Mouse (Mus musculus) C2C12 (cell line): ENCODE results near the gene Atxn7. TPM values are rescaled to one million over a fixed set of nuclear protein-coding genes. Genes with fewer than 3 reads are reported as not detected.
"Not testable (repeated sequence)": the region's sequence is repeated elsewhere in the genome, so short reads cannot be mapped to it uniquely, and the experiment has no call there.

Experiments used
- H3K27me3 ChIP-seq: one replicate; pipeline ENCODE4 v1.6.1; 2011; ENCODE audit not compliant: control insufficient read depth, insufficient read depth, insufficient read length
- H3K36me3 ChIP-seq: one replicate; pipeline ENCODE4 v1.6.1; 2011; ENCODE audit not compliant: control insufficient read depth, insufficient read depth
- H3K4me3 ChIP-seq: one replicate; pipeline ENCODE4 v1.5.1; 2011; ENCODE audit warnings: mild to moderate bottlenecking, control low read depth; ENCODE audit not compliant: poor library complexity, insufficient read depth, severe bottlenecking
- H3K79me2 ChIP-seq: one replicate; pipeline ENCODE4 v1.6.1; 2011; ENCODE audit not compliant: control insufficient read depth, insufficient read depth
- H3K79me3 ChIP-seq: one replicate; pipeline ENCODE4 v1.6.1; 2011; ENCODE audit warnings: low read depth, control low read depth
- H3ac ChIP-seq: one replicate; pipeline ENCODE3; 2011; ENCODE audit warnings: low read depth; ENCODE audit not compliant: control insufficient read depth, insufficient read length
- CEBPB ChIP-seq: IDR thresholded peaks from one replicate; pipeline ENCODE4 v1.6.1; 2011; ENCODE audit warnings: low read depth, mild to moderate bottlenecking, control low read depth, moderate library complexity
- CTCF ChIP-seq: IDR thresholded peaks from one replicate; pipeline ENCODE4 v1.5.1; 2011; ENCODE audit not compliant: control insufficient read depth, insufficient read depth, insufficient read length
- FOSL1 ChIP-seq: IDR thresholded peaks from one replicate; pipeline ENCODE4 v1.8.0; 2011; ENCODE audit warnings: mild to moderate bottlenecking, low read length; ENCODE audit not compliant: poor library complexity, insufficient read depth, severe bottlenecking
- MAX ChIP-seq: IDR thresholded peaks from one replicate; pipeline ENCODE4 v1.6.1; 2011; ENCODE audit warnings: mild to moderate bottlenecking, control low read depth
- MYOD1 ChIP-seq: IDR thresholded peaks from one replicate; pipeline ENCODE4 v1.6.1; 2011; ENCODE audit warnings: low read depth; ENCODE audit not compliant: control insufficient read depth, insufficient read length
- MYOG ChIP-seq: IDR thresholded peaks from one replicate; pipeline ENCODE4 v1.6.1; 2011; ENCODE audit not compliant: control insufficient read depth, insufficient read length; ENCODE audit errors: extremely low read depth
- USF1 ChIP-seq: IDR thresholded peaks from one replicate; pipeline ENCODE4 v1.6.1; 2011; ENCODE audit warnings: low read depth, mild to moderate bottlenecking, control low read depth, moderate library complexity
- polyA plus RNA-seq: library from polyadenylated mRNA; unstranded; fragments of >200 nt; fragmentation: generic; extraction: Trizol; gene quantifications from one replicate; pipeline ENCODE4 v1.2.1, GENCODE M21; 2012; ENCODE audit warnings: missing spikeins

Atxn7 gene
- polyA plus RNA-seq, 1 experiment = 1.9 TPM

- H3K36me3 ChIP-seq = no peaks in the 10 kb centered on the region
- no peaks in the 10 kb centered on the region for H3K79me3 ChIP-seq
- H3K4me3 ChIP-seq = no peak overlapping the region
- TF ChIP-seq MYOG (no peak), CTCF (no peak), MYOD1 (no peak)
- H3K79me2 ChIP-seq = no peaks in the 10 kb centered on the region
- H3ac ChIP-seq = no peak overlapping the region
- H3K27me3 ChIP-seq = no peaks in the 10 kb centered on the region
Observed at GRCm38 (mm10) chr14:13933290-13934051, 27.8 kb upstream of the Atxn7 start.

GRCm38 (mm10) chr14:13934052-13934371 lies 27.2 kb upstream of the Atxn7 start:
- Histone ChIP-seq H3K79me2 (no peaks in the 10 kb centered on the region), H3ac (no peak overlapping the region), H3K27me3 (no peaks in the 10 kb centered on the region), H3K36me3 (no peaks in the 10 kb centered on the region), H3K79me3 (no peaks in the 10 kb centered on the region), H3K4me3 (no peak overlapping the region)
- TF ChIP-seq CEBPB (no peak), MYOG (no peak), MYOD1 (no peak), MAX (no peak), USF1 (no peak), FOSL1 (no peak), CTCF (no peak)

GRCm38 (mm10) chr14:13944686-13945085 lies 16.6 kb upstream of the Atxn7 start:
- TF ChIP-seq MYOG (no peak), CTCF (no peak)

GRCm38 (mm10) chr14:13948345-13948744 lies 12.9 kb upstream of the Atxn7 start:
- Histone ChIP-seq H3K4me3 (no peak overlapping the region), H3K36me3 (peaks cover 31% of the 10 kb centered on the region), H3K27me3 (no peaks in the 10 kb centered on the region), H3ac (no peak overlapping the region), H3K79me2 (no peaks in the 10 kb centered on the region), H3K79me3 (no peaks in the 10 kb centered on the region)
- TF ChIP-seq CEBPB (no peak), MAX (no peak), USF1 (no peak), MYOG (no peak), MYOD1 (no peak), FOSL1 (no peak), CTCF (no peak)

More at GRCm38 (mm10) chr14:13944686-13945085, 16.6 kb upstream of the Atxn7 start:
- H3ac ChIP-seq = no peak overlapping the region
- peaks cover 11% of the 10 kb centered on the region for H3K36me3 ChIP-seq
- H3K27me3 ChIP-seq = no peaks in the 10 kb centered on the region
- H3K4me3 ChIP-seq = no peak overlapping the region
- H3K79me2 ChIP-seq = no peaks in the 10 kb centered on the region
- no peaks in the 10 kb centered on the region for H3K79me3 ChIP-seq

- no peaks in the 10 kb centered on the region for H3K27me3 ChIP-seq
Observed at GRCm38 (mm10) chr14:13950401-13950800, 10.8 kb upstream of the Atxn7 start.

GRCm38 (mm10) chr14:13952151-13952550 lies 9.1 kb upstream of the Atxn7 start:
- H3ac ChIP-seq, H3K27me3 ChIP-seq, H3K4me3 ChIP-seq: not testable (repeated sequence)
- peaks cover 39% of the 10 kb centered on the region for H3K36me3 ChIP-seq
- peaks cover 14% of the 10 kb centered on the region for H3K79me3 ChIP-seq
- H3K79me2 ChIP-seq = peaks cover 19% of the 10 kb centered on the region

More at GRCm38 (mm10) chr14:13950401-13950800, 10.8 kb upstream of the Atxn7 start:
- peaks cover 6% of the 10 kb centered on the region for H3K79me2 ChIP-seq
- TF ChIP-seq MYOG (no peak), CEBPB (no peak), MAX (no peak)
- H3K36me3 ChIP-seq = peaks cover 36% of the 10 kb centered on the region
- no peak overlapping the region for H3ac ChIP-seq
- no peak overlapping the region for H3K4me3 ChIP-seq
- H3K79me3 ChIP-seq = peaks cover 4% of the 10 kb centered on the region
